Mouse (Mus musculus) liver, embryonic 11.5 days (tissue): Measurements from ENCODE around the gene Vpreb3. TPM values are rescaled to one million over a fixed set of nuclear protein-coding genes. Genes with fewer than 3 reads are reported as not detected.

Source experiments
- ATAC-seq: fragments of 200-750 bp; cut with Nextera tagmentation; replicated peaks from 2 replicates; pipeline ENCODE4 v1.8.0; 2017; ENCODE audit warnings: moderate number of reproducible peaks, mild to moderate bottlenecking, moderate TSS enrichment, moderate library complexity; ENCODE audit not compliant: low FRiP score
- DNase-seq: peaks from one replicate; pipeline ENCODE4 v3.0.0-alpha.2; 2017; ENCODE audit warnings: low spot score
- H3K27ac ChIP-seq: fragments of 300-500 bp; sonication (generic); 2 replicates; pipeline ENCODE4 v1.5.1; 2014; ENCODE audit warnings: mild to moderate bottlenecking, low read depth, low read length, control low read depth
- H3K27me3 ChIP-seq: fragments of 300-500 bp; sonication (generic); replicated peaks from 2 replicates; pipeline ENCODE4 v1.6.1; 2014; ENCODE audit warnings: low read length, mixed read lengths; ENCODE audit not compliant: control insufficient read depth, insufficient read depth
- H3K36me3 ChIP-seq: fragments of 300-500 bp; sonication (generic); 2 replicates; pipeline ENCODE4 v1.6.1; 2014; ENCODE audit warnings: mild to moderate bottlenecking, low read length, moderate library complexity, mixed read lengths; ENCODE audit not compliant: control insufficient read depth, insufficient read depth
- H3K4me1 ChIP-seq: fragments of 300-500 bp; sonication (generic); replicated peaks from 2 replicates; pipeline ENCODE4 v1.6.1; 2014; ENCODE audit warnings: low read length, mixed read lengths; ENCODE audit not compliant: control insufficient read depth, insufficient read depth
- H3K4me2 ChIP-seq: fragments of 300-500 bp; sonication (generic); 2 replicates; pipeline ENCODE4 v1.6.1; 2014; ENCODE audit warnings: mild to moderate bottlenecking, control low read depth, moderate library complexity
- H3K4me3 ChIP-seq: fragments of 300-500 bp; sonication (generic); 2 replicates; pipeline ENCODE4 v1.5.1; 2014; ENCODE audit warnings: low read depth, low read length, control low read depth
- H3K9ac ChIP-seq: fragments of 300-500 bp; sonication (generic); 2 replicates; pipeline ENCODE4 v1.6.1; 2014; ENCODE audit warnings: low read depth, low read length, control low read depth
- H3K9me3 ChIP-seq: fragments of 300-500 bp; sonication (generic); 2 replicates; pipeline ENCODE4 v1.6.1; 2016; ENCODE audit warnings: low read length, inconsistent platforms, mixed read lengths; ENCODE audit not compliant: control insufficient read depth
- WGBS: fragments of 180-500 bp; shearing (Covaris S2); extraction: QIAGEN DNeasy Blood & Tissue Kit; methylation state at CpG from one replicate; pipeline ENCODE4 v1.1.7; 2014; 5-methylcytosine and 5-hydroxymethylcytosine counted together
- polyA plus RNA-seq: library from polyadenylated mRNA; unstranded; fragments of >200 nt; fragmentation: Nextera tagmentation; extraction: Ambion mirVana; gene quantifications from 2 replicates; pipeline ENCODE4 v1.2.1, GENCODE M21; 2014

Gene Vpreb3
- polyA plus RNA-seq, 1 experiment from 2014 or later = 0.96 TPM

DNA sequence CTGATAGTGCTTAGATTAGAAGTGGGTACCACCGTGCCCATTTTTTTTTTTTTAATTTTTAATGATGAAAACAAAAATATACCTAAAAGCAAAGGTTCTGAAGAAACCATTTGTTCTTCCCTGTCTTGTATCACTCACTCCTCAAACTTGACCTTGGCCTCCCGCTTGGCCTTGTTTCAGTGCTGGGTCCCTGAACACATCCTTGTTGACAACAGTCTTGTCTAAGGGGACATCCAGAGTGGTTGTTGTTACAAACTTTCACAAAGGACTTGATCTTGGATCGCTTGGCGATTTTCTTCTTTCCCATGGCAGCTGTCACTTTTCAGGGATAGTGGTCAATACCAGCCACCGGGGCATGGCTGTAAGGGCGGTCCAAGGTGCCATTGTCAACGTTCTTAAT, 2.4 kb downstream of the Vpreb3 start:
- Histone ChIP-seq H3K36me3 (no peaks in the 10 kb centered on the region), H3K9ac (no peak overlapping the region), H3K27me3 (peaks cover 5% of the 10 kb centered on the region; the same call in 1 of the 2 replicates), H3K27ac (no peak overlapping the region), H3K4me3 (no peak overlapping the region), H3K9me3 (no peaks in the 10 kb centered on the region), H3K4me2 (no peak overlapping the region), H3K4me1 (peaks cover 4% of the 10 kb centered on the region; the same call in 1 of the 2 replicates)
- no peak for DNase-seq
- no peak for ATAC-seq
- 92% methylated on average over 7 of the region's 7 CpGs for WGBS

DNA sequence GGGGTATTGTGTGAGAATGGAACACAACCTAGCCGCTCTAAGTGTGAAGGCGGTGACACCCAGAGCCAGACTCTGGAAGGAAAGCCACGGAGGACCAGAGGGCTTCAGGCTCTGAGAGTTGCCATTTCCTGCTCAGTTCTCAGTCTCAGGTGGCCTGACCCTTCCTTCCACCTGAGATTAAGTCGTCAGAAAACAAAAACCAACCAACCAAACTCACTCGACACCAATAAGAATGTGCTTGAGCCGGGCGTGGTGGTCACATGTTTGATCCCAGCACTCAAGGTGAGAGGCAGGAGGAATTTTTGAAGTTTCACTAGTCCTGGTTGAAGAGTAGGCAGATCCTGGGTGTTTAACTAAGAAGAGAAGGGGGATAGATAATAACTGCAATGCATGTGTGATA, 3.0 kb downstream of the Vpreb3 start:
- H3K4me3 ChIP-seq = no peak overlapping the region
- H3K27me3 ChIP-seq = peaks cover 8% of the 10 kb centered on the region
- WGBS = 74% methylated on average over 7 of the region's 7 CpGs
- H3K9me3 ChIP-seq = no peaks in the 10 kb centered on the region
- H3K36me3 ChIP-seq = no peaks in the 10 kb centered on the region
- no peak overlapping the region for H3K9ac ChIP-seq
- no peak overlapping the region for H3K4me2 ChIP-seq
- no peak for ATAC-seq
- H3K4me1 ChIP-seq = 0 out of 2 replicates have a peak, but pooled peaks cover 3% of the 10 kb centered on the region
- no peak for DNase-seq
- no peak overlapping the region for H3K27ac ChIP-seq

DNA sequence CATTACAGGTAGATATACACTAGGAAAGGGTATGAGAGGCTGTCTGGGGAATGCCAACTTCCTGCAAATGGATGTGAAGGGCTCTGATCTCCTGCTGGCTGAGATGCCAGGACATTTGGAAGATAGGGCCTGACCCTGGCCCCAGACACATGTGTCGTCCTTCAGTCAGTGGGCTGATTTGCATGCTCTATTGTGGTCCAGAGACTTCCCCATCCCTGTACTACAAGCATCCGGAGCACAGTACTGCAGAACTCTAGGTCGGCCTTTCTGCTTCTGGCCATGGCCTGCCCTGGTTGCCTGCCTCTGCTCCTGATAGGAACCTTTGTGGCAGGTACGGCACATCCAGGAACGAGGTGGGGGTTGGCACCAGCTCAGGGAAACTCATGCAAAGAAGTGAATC, 5.2 kb downstream of the Vpreb3 start:
- WGBS = 66% methylated on average over 5 of the region's 5 CpGs
- Histone ChIP-seq H3K4me3 (no peak overlapping the region), H3K4me2 (no peak overlapping the region), H3K9ac (no peak overlapping the region), H3K9me3 (no peaks in the 10 kb centered on the region), H3K36me3 (no peaks in the 10 kb centered on the region), H3K27me3 (peaks cover 10% of the 10 kb centered on the region), H3K27ac (no peak overlapping the region), H3K4me1 (0 out of 2 replicates have a peak, but pooled peaks cover 5% of the 10 kb centered on the region)
- DNase-seq = no peak
- no peak for ATAC-seq

DNA sequence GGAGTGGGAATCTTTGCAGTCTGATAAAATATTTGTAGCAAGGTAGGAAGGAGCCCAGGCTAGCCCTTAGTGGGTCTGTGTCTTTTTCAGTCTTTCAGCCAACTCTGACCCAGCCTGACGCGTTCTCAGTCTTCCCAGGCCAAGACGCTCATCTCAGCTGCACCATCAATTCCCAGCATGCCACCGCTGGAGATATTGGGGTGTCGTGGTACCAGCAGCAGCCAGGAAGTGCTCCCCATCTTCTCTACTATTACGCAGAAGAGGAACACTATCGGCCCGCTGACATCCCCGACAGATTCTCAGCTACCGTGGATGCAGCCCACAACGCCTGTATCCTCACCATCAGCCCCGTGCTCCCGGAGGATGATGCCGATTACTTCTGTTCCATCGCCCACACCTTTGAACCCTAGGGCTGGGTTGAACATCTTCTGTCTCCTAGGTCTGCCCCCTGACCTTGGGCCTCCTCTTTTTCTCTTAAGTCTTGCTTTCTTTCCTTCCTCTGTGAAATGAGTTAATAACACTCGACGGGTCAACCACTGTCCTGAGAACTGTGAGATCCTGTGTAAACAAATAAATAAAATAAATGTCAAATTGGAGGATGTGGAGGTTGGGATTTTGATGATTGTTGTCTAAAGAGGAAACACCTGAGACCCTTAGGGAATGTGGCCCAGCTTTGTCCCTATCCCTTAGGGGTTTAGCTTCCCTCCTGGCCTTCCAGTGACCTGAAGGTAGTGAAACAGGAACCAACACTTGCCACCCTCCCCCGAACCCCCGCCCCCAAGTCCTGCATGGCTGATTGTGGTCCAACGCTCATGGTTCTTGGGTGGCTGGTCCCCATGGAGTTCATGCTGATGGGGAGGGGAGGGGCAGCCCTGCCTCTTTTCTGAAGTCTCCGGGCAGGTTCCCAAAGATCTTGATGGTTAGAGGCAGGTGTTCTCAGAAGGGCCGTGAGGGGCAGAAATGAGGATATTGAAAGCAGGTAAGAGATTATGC, 6.5 kb downstream of the Vpreb3 start:
- Histone ChIP-seq H3K27ac (no peak overlapping the region), H3K36me3 (no peaks in the 10 kb centered on the region), H3K9me3 (no peaks in the 10 kb centered on the region), H3K9ac (no peak overlapping the region), H3K27me3 (peaks cover 10% of the 10 kb centered on the region), H3K4me1 (peaks cover 8% of the 10 kb centered on the region; the same call in 1 of the 2 replicates), H3K4me2 (no peak overlapping the region), H3K4me3 (no peak overlapping the region)
- no peak for ATAC-seq
- WGBS = 76% methylated on average over 22 of the region's 22 CpGs
- DNase-seq = no peak

DNA sequence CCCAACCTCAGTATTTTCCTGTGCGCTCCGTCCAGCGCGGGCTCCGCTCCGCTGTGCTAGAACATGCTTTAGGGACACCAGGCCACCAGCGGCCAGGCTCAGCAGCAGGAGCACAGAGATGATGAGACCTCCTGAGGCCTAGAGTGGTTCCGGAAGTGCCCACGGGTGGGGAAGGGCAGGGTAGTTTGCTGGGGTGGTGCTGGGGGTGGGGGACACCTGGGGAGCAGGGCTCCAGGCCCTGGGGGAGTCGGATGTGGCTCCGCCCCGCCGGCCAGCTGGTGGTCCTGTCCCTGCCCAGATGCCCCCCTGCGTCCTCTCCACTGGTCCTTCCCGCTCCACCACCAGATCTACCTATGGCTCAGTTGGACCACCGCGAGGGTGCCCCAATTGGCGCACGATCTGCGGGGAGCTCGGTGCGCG, 7.9 kb downstream of the Vpreb3 start:
- Histone ChIP-seq H3K36me3 (no peaks in the 10 kb centered on the region), H3K4me3 (peak overlapping the region; percentile 53), H3K4me1 (peaks cover 9% of the 10 kb centered on the region; the same call in 1 of the 2 replicates), H3K4me2 (peak overlapping the region; percentile 81), H3K9me3 (no peaks in the 10 kb centered on the region), H3K27ac (no peak overlapping the region), H3K27me3 (peaks cover 10% of the 10 kb centered on the region), H3K9ac (peak overlapping the region; percentile 41; the same call in 1 of the 2 replicates)
- 5% methylated on average over 23 of the region's 23 CpGs for WGBS
- DNase-seq (no peak), ATAC-seq (peak; percentile 36)

DNA sequence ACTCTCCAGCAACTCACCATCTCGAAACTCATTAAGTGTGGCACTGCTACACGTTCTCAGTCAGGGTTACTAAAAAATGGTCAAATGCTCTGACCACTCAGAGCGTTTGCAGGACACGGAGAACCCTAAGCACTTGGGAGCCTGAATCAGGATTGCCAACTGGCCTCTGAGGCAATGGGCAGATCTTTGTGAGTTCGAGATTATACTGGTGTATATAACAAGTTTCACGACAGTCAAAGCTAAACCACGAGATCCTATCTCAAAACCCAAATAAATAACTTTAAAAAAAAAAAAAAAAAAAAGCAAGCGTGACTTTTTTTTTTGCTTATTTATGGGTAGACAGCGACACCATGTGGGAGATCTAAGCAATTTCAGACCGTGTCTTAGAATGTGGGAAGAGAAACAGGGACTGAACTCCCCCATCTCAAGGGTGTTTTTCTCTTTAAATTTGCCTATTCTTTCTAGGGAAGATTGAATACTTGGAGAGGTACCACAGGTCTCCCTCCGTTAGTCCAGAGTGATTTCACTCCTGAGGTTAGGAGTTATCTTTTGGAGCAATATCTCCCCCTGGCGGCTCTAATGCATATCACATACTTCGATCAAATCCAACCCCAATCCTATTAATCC, 8.7 kb downstream of the Vpreb3 start:
- no peak overlapping the region for H3K9ac ChIP-seq
- H3K27me3 ChIP-seq = peaks cover 10% of the 10 kb centered on the region

DNA sequence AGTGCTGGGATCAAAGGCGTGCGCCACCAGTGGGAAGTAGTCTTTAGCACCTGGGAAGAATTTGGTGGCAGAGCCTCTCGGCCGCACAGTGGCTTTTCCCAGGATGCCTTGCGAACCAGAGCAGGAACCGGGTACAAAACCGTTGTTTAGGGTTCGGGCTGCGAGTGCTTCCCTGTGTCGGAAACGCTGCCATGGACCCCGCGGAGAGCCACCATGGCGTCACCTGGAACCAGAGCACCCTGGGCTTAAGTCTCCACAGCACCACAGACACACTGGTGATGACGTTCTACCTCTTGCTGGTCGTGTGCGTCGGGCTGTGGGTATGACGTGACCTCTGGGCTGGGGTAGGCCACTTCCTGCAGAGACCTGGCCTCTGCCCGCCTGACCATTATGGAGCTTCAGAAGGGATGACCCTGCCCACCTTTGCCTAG, 11.5 kb downstream of the Vpreb3 start, which contains the start of gene Gm5134:
Gene Gm5134 (plus strand): TSS at position 134 of the 431 bp plus-strand sequence.
- ATAC-seq = no peak
- no peak for DNase-seq

More for the DNA sequence above, 8.7 kb downstream of the Vpreb3 start:
- no peaks in the 10 kb centered on the region for H3K36me3 ChIP-seq
- peaks cover 9% of the 10 kb centered on the region; the same call in 1 of the 2 replicates for H3K4me1 ChIP-seq
- ATAC-seq (no peak), DNase-seq (no peak)
- H3K4me2 ChIP-seq = peak overlapping the region; percentile 81
- H3K4me3 ChIP-seq = peak overlapping the region; percentile 53
- 4% methylated on average over 13 of the region's 13 CpGs for WGBS
- H3K9me3 ChIP-seq = no peaks in the 10 kb centered on the region
- no peak overlapping the region for H3K27ac ChIP-seq

DNA sequence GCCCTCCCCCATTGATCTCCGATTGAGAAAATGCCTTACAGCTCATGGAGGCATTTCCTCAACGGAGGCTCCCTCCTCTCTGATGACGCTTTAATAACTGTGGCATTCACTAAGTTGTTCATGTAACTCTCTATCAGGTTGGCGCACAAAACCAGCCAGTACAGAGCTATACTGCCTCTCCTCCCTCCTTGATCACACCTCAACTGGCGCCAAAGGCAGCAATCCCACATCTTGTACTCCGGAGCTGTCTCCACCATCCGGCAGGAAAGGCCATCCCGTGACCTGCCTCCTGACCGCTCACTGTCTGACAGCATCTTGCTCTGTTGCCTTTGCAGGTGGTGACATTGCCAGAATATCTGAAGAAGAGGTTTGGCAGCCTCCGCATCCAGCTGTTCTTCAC, 31.0 kb downstream of the Vpreb3 start:
- H3K9ac ChIP-seq = no peak overlapping the region
- no peaks in the 10 kb centered on the region for H3K4me1 ChIP-seq
- no peaks in the 10 kb centered on the region for H3K27me3 ChIP-seq
- no peak overlapping the region for H3K27ac ChIP-seq
- no peak overlapping the region for H3K4me3 ChIP-seq
- DNase-seq = no peak
- no peak for ATAC-seq
- 0 out of 2 replicates have a peak, but pooled peaks cover 3% of the 10 kb centered on the region for H3K9me3 ChIP-seq
- H3K4me2 ChIP-seq = no peak overlapping the region
- H3K36me3 ChIP-seq = no peaks in the 10 kb centered on the region
- WGBS = 86% methylated on average over 10 of the region's 10 CpGs

More for the DNA sequence above, 11.5 kb downstream of the Vpreb3 start, which contains the start of gene Gm5134:
- Histone ChIP-seq H3K4me2 (peak within 1 kb of the TSS; percentile 71), H3K9me3 (no peaks in the 10 kb centered on the region), H3K27me3 (peaks cover 9% of the 10 kb centered on the region), H3K4me1 (peaks cover 9% of the 10 kb centered on the region; the same call in 1 of the 2 replicates), H3K27ac (no peak within 1 kb of the TSS), H3K36me3 (no peaks in the 10 kb centered on the region), H3K4me3 (peak within 1 kb of the TSS; percentile 46), H3K9ac (peak within 1 kb of the TSS; percentile 66)
- WGBS = 24% methylated on average over 20 of the region's 20 CpGs
